Mouse (Mus musculus): ENCODE measurements around the gene 9930111J21Rik2.
"Not testable (repeated sequence)": the region's sequence is repeated elsewhere in the genome, so short reads cannot be mapped to it uniquely, and the experiment has no call there.

DNA sequence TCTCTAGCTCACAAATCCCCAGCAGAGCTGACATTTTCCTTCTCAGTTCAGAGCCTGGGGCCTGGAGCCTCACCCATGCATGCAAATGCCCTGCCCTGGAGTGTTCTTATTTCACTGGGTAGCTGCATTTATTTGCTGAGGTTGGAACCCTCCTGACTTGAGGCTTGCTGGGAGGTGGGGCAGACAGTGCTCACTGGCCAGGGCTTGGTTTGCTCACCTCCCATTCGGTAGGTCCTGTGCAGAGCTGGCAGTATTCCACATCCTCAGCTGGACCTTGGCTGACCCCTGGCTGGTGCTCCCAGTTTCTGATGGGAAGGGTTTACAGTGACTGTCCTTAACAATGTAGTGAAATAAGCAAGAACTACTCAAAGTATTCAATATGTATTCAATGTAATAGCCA lies 44.3 kb downstream of the 9930111J21Rik2 start:
- TF ChIP-seq CTCF (IDR thresholded peaks at IDR 0.05; ENCODE audit: insufficient read depth, low read length); POLR2A (IDR thresholded peaks at IDR 0.05; ENCODE audit: borderline replicate concordance, extremely low read depth, low read depth, low read length): not testable (repeated sequence)

All from lung, adult 2 months (tissue).